Mouse (Mus musculus): Measurements from ENCODE around the gene Rabl6. TPM values are rescaled to one million over a fixed set of nuclear protein-coding genes. Genes with fewer than 3 reads are reported as not detected.
A peak's percentile ranks its signal among the peaks of the same experiment; 100 is the strongest.

Gene Rabl6
- 100 to 1,000 TPM; 157 to 163 TPM for total RNA-seq (2021)
- long read RNA-seq, experiment 1, transcript Rabl6-201 (15 exons, 3,230 nt), result major isoform, 160 of 219 reads
- long read RNA-seq, experiment 1, partial matches to known transcripts, result 26 of 219 reads
- long read RNA-seq, experiment 1, other reads (novel, unspliced or antisense), result 33 of 219 reads
- long read RNA-seq, experiment 2, transcript Rabl6-201 (15 exons, 3,230 nt), result major isoform, 121 of 185 reads
- long read RNA-seq, experiment 2, partial matches to known transcripts, result 14 of 185 reads
- long read RNA-seq, experiment 2, other reads (novel, unspliced or antisense), result 50 of 185 reads

DNA sequence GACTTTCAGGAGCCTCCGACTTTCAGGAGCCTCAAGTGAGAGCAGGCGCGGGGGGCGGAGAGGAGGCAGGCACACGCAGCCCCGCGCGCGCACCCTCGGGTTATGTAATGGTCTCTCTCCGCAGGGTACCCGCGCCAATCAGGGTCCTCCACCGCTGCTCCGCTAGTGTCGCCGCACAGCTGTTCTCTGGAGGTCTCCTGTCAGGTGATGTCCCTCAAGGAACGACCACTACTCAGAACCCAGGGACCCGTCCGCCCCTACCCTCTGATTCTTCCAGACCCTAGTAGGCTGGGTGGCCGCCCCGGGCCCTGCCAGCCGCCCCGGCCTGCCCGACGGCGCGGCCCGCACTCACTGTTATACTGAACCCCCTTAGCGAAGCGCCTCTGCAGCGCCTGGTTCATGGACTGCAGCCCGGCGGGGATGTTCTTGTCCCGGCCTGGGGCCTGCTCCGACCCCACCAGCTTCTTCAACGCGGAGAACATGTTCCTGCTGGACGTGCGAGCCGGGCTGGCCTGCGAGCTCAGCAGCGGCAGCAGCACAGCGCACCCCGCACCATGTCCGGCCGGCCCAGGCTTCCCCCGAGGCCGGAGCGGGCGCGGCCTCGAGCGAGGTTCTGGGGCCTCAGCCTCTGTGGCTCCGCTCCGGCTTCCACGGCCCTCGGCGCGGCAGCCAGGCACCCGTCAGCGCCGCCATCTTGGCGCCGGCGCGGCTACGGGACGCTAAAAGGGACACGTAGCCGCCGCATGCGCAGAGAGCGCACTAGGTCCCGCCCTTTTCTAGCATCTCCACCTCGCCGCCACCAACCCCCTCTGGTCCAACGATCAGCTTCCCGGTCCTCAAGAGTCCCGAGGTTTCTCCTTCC lies at the start of gene Rabl6:
Gene Rabl6, minus strand, starts transcription at position 761 of the 862 bp plus-strand sequence.
- TF ChIP-seq CTCF (IDR thresholded peaks at IDR 0.05), result no peak
- intact Hi-C loops (cut with DNase I), result no loop called here
- Histone ChIP-seq H3K27ac (peak within 1 kb of the TSS; percentile 99), H3K4me3 (peak within 1 kb of the TSS; percentile 93)
- peak; percentile 91 to 92 for DNase-seq (ENCODE audit: extremely low spot score in 1 of 2, low spot score in 2 of 2)

- TF ChIP-seq CTCF (IDR thresholded peaks at IDR 0.05), result no peak
- Histone ChIP-seq H3K4me3 (no peak within 1 kb of the TSS), H3K27ac (no peak within 1 kb of the TSS)
- intact Hi-C loops (cut with DNase I), result no loop called here
- no peak for DNase-seq (ENCODE audit: extremely low spot score in 1 of 2, low spot score in 2 of 2)
Measured at GRCm38 (mm10) chr2:25657652-25658051, 49.3 kb upstream of the Rabl6 start, which contains the start of gene Lcn5. TSS of gene Lcn5 (plus strand) at chr2:25657952.

DNA sequence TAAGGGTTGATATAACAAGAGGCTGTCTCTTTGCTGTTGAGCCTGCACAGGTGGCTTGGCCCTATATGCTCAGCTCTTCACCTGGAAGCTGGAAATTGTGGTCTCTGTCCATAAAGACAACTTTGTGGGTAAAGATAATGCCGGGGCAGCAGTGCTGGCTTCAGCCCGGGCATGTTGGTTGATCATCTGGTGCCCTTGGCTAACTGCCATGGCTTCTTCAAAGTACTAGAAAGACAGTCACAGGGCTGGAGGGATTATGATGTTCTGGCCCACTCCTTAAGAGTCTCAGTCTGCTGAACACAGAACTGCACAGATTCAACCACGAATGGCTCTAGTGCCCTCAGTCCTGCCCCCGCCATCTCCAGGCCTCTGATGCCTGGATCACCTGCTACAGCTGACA lies 48.9 kb upstream of the Rabl6 start:
- H3K27ac ChIP-seq, result no peak overlapping the region
- H3K4me3 ChIP-seq, result no peak overlapping the region
- intact Hi-C loops (cut with DNase I), result no loop called here
- no peak for DNase-seq (ENCODE audit: extremely low spot score in 1 of 2, low spot score in 2 of 2)
- no peak for TF ChIP-seq CTCF (IDR thresholded peaks at IDR 0.05)

- intact Hi-C loops (cut with DNase I), result no loop called here
- no peak overlapping the region for H3K27ac ChIP-seq
- no peak for TF ChIP-seq CTCF (IDR thresholded peaks at IDR 0.05)
- no peak for DNase-seq (ENCODE audit: extremely low spot score in 1 of 2, low spot score in 2 of 2)
- H3K4me3 ChIP-seq, result no peak overlapping the region
Measured at GRCm38 (mm10) chr2:25656691-25657090, 48.4 kb upstream of the Rabl6 start.

DNA sequence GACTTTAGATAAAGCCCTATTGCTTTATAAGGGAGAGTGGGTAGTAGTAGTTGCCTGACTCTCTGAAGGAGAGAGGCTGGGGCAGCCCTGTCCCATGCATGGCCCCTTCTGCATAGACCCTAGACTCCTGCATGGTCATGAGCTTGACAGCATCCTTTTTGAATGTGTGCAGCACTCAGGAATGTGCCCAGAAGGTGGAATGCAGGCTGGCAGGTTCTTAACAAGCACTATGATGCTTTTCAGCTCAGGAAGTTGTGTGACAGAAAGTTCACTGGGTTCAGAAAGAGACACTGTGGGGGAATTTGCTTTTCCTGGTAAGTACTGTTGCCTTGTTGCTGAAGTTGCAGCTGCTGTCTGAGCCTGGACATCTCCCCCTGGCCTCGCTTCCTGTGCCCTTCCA lies 46.2 kb upstream of the Rabl6 start:
- DNase-seq (ENCODE audit: extremely low spot score in 1 of 2, low spot score in 2 of 2), result no peak
- intact Hi-C loops (cut with DNase I), result no loop called here
- no peak for TF ChIP-seq CTCF (IDR thresholded peaks at IDR 0.05)
- no peak overlapping the region for H3K27ac ChIP-seq
- no peak overlapping the region for H3K4me3 ChIP-seq

DNA sequence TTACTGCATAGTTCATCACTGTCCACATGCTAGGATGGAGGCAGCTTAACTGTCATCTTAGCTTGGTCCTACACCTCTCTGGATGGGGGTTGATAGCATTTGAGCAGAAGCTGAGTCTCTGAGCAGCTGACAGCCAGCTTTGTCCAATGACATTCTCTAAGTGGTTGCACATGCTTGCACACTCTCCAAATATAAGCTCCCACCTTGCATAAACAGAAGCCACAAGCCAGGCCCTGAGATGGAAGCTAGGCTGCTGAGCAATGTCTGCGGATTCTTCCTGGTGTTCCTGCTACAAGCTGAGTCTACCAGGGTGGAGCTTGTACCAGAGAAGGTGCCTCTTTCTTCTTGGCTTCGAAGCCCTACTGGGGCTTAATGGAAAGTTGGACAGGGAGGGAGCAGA lies 44.6 kb upstream of the Rabl6 start, which contains the start of gene Lcn8:
Gene Lcn8, plus strand, starts transcription at position 219 of the 400 bp plus-strand sequence.
- Histone ChIP-seq H3K27ac (no peak within 1 kb of the TSS), H3K4me3 (no peak within 1 kb of the TSS)
- no peak for DNase-seq (ENCODE audit: extremely low spot score in 1 of 2, low spot score in 2 of 2)
- intact Hi-C loops (cut with DNase I), result no loop called here
- TF ChIP-seq CTCF (IDR thresholded peaks at IDR 0.05), result no peak

DNA sequence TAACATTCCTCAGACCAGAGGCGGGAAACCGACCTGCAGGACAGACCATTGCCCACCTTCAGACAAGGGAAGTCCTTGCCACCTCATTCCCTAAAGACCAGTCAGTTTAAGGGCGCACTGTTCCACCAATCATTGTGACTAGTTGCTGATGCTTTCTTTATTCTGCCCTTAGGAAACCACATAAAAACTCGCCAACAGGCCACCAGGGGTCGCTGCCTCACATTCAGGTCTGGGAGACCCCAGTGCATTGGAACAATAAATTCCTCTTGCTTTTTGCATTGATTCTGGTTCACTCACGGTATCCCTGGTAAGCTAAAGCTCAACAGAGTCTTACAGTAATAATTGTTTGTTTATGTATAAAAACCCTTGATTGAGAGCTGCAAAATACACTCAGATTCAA lies 31.6 kb upstream of the Rabl6 start:
- DNase-seq (ENCODE audit: extremely low spot score in 1 of 2, low spot score in 2 of 2), result peak in 1 of 2 experiments; percentile 25
- intact Hi-C loops (cut with DNase I), result no loop called here
- no peak overlapping the region for H3K4me3 ChIP-seq
- TF ChIP-seq CTCF (IDR thresholded peaks at IDR 0.05), result peak; percentile 61
- H3K27ac ChIP-seq, result no peak overlapping the region

DNA sequence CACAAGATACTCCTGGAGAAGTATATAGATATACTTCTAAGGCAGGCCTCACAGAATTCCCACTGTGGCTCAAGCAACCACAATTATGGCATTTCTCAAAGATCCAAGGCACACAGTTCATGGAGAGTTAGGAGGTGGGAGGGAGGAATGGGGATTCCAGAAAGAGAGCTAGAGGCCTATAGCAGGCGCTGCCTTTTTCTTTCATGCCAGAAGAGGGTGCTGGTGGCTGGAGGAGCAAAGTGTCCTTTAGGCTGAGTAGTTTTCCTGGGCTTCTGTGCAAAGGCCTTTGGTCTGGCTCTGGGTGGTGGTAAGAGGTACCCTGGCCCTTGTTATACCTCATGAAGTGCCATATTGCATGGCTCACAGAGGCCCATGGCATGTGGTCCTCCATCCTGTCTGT lies 25.7 kb upstream of the Rabl6 start:
- intact Hi-C loops (cut with DNase I), result no loop called here
- Histone ChIP-seq H3K4me3 (no peak overlapping the region), H3K27ac (no peak overlapping the region)
- peak; percentile 46 for TF ChIP-seq CTCF (IDR thresholded peaks at IDR 0.05)
- DNase-seq (ENCODE audit: extremely low spot score in 1 of 2, low spot score in 2 of 2), result no peak

DNA sequence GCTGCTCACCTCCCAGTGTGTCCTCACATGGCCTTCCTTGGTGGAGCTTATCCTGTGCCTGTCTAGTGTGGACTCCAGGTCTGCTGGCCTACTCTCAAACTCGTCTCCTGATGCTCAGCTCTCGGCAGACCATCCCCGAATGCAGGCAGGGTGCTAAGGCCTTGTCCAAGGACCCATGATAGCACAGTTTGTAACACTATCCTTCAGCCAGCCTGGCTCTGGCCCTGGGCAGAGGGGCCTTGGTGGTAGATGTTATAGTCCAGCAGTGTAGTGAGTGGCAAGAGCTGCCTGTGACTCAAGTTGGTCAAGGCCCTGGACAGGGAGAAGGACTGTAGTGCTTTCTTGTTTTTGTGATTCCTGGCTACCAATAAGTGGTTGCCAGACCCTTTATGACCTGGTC lies 25.3 kb upstream of the Rabl6 start:
- DNase-seq (ENCODE audit: extremely low spot score in 1 of 2, low spot score in 2 of 2), result no peak
- H3K4me3 ChIP-seq, result no peak overlapping the region
- no peak for TF ChIP-seq CTCF (IDR thresholded peaks at IDR 0.05)
- intact Hi-C loops (cut with DNase I), result no loop called here
- no peak overlapping the region for H3K27ac ChIP-seq

DNA sequence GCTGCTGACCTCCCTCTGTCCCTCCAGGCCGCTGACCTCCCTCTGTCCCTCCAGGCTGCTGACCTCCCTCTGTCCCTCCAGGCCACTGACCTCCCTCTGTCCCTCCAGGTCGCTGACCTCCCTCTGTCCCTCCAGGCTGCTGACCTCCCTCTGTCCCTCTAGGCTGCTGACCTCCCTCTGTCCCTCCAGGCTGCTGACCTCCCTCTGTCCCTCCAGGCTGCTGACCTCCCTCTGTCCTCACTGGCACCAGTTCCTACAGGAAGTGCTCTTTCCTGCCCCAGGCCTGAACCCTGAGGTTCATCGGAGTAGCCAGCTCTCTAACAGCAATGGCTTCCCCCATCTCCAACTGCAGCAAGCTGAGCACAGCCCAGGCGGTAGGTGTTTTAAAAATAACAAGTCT lies 20.4 kb upstream of the Rabl6 start:
- no peak overlapping the region for H3K4me3 ChIP-seq
- no peak for TF ChIP-seq CTCF (IDR thresholded peaks at IDR 0.05)
- intact Hi-C loops (cut with DNase I), result no loop called here
- no peak overlapping the region for H3K27ac ChIP-seq
- no peak for DNase-seq (ENCODE audit: extremely low spot score in 1 of 2, low spot score in 2 of 2)

GRCm38 (mm10) chr2:25627811-25628210 lies 19.5 kb upstream of the Rabl6 start, which contains the start of gene Fcna:
TSS of gene Fcna (minus strand) at chr2:25628030.
- H3K4me3 ChIP-seq, result no peak within 1 kb of the TSS
- DNase-seq (ENCODE audit: extremely low spot score in 1 of 2, low spot score in 2 of 2), result no peak
- intact Hi-C loops (cut with DNase I), result no loop called here
- TF ChIP-seq CTCF (IDR thresholded peaks at IDR 0.05), result no peak
- no peak within 1 kb of the TSS for H3K27ac ChIP-seq

DNA sequence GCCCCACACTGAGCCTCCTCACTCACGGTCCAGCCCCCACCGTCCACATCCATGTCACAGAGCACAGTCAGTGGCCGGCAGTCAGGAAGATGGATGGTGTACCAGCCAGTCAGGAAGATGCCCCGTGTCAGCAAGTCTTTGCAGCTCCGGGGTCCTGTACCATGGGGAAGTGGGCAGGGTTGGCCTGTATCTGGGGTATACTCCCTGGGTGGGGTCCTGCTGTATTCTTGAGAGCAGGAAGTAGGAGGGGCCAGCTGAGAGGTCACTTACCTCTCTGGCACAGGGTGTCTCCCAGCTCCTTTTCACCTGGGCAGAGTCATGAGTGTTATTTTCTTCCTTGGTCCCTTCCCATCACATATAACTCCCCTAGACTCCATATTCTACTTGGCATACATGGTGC lies 17.7 kb upstream of the Rabl6 start:
- no peak overlapping the region for H3K4me3 ChIP-seq
- TF ChIP-seq CTCF (IDR thresholded peaks at IDR 0.05), result no peak
- intact Hi-C loops (cut with DNase I), result no loop called here
- DNase-seq (ENCODE audit: extremely low spot score in 1 of 2, low spot score in 2 of 2), result no peak
- no peak overlapping the region for H3K27ac ChIP-seq

Data from left cerebral cortex, adult 2 months (tissue).